Mouse (Mus musculus) left cerebral cortex, postnatal 4 days (tissue): ENCODE measurements around the gene Tbc1d8. TPM values are rescaled to one million over a fixed set of nuclear protein-coding genes. Genes with fewer than 3 reads are reported as not detected.

ENCODE experiments used
- DNase-seq: peaks from one replicate; pipeline ENCODE4 v3.0.0-alpha.2; 2022
- intact Hi-C: fragments of 180-260 bp; cut with DNase I; formaldehyde crosslinking; loops from one replicate; pipeline ENCODE4 v1.15.1; 2025
- total RNA-seq, 2 experiments: library from RNA; stranded (reverse); gene quantifications; 2 replicates each; pipeline ENCODE4 v1.2.3; 2021

Gene Tbc1d8
- total RNA-seq, 2 experiments from 2014 or later, result 21.0 to 21.1 TPM

GRCm38 (mm10) chr1:39449251-39449790 is 29.2 kb downstream of the Tbc1d8 start:
- intact Hi-C loops, result no loop called here
- DNase-seq, result no peak

GRCm38 (mm10) chr1:39448819-39449218 is 29.7 kb downstream of the Tbc1d8 start:
- intact Hi-C loops, result no loop called here
- DNase-seq, result no peak

- DNase-seq, result no peak
- intact Hi-C loops, result no loop called here
Measured at GRCm38 (mm10) chr1:39448238-39448637, 30.3 kb downstream of the Tbc1d8 start.

- intact Hi-C loops, result no loop called here
- DNase-seq, result peak; percentile 49
Measured at GRCm38 (mm10) chr1:39446178-39446577, 32.4 kb downstream of the Tbc1d8 start.

GRCm38 (mm10) chr1:39445303-39446050 is 33.1 kb downstream of the Tbc1d8 start:
- intact Hi-C loops, result no loop called here
- DNase-seq, result no peak

GRCm38 (mm10) chr1:39443764-39444163 is 34.8 kb downstream of the Tbc1d8 start:
- DNase-seq, result peak; percentile 18
- intact Hi-C loops, result no loop called here

- intact Hi-C loops, result no loop called here
- DNase-seq, result no peak
Measured at GRCm38 (mm10) chr1:39441686-39442085, 36.9 kb downstream of the Tbc1d8 start.

- intact Hi-C loops, result no loop called here
- peak; percentile 16 for DNase-seq
Measured at GRCm38 (mm10) chr1:39439661-39440548, 38.6 kb downstream of the Tbc1d8 start.

- no peak for DNase-seq
- intact Hi-C loops, result no loop called here
Measured at GRCm38 (mm10) chr1:39438629-39439028, 39.9 kb downstream of the Tbc1d8 start.

- intact Hi-C loops, result no loop called here
- no peak for DNase-seq
Measured at GRCm38 (mm10) chr1:39434264-39434663, 44.3 kb downstream of the Tbc1d8 start.

- DNase-seq, result no peak
- intact Hi-C loops, result no loop called here
Measured at GRCm38 (mm10) chr1:39430020-39430419, 48.5 kb downstream of the Tbc1d8 start.

- intact Hi-C loops, result no loop called here
- DNase-seq, result no peak
Measured at GRCm38 (mm10) chr1:39429015-39429414, 49.5 kb downstream of the Tbc1d8 start.

GRCm38 (mm10) chr1:39428280-39428679 is 50.3 kb downstream of the Tbc1d8 start:
- intact Hi-C loops, result no loop called here
- DNase-seq, result no peak

GRCm38 (mm10) chr1:39425497-39425896 is 53.1 kb downstream of the Tbc1d8 start:
- DNase-seq, result no peak
- intact Hi-C loops, result no loop called here

- no peak for DNase-seq
- intact Hi-C loops, result no loop called here
Measured at GRCm38 (mm10) chr1:39420987-39421386, 57.6 kb downstream of the Tbc1d8 start.

GRCm38 (mm10) chr1:39418852-39419251 is 59.7 kb downstream of the Tbc1d8 start:
- intact Hi-C loops, result no loop called here
- no peak for DNase-seq

- DNase-seq, result peak; percentile 52
- intact Hi-C loops, result no loop called here
Measured at GRCm38 (mm10) chr1:39417817-39418216, 60.7 kb downstream of the Tbc1d8 start.

GRCm38 (mm10) chr1:39410085-39410821 is 68.3 kb downstream of the Tbc1d8 start:
- intact Hi-C loops, result no loop called here
- no peak for DNase-seq

GRCm38 (mm10) chr1:39408668-39409067 is 69.9 kb downstream of the Tbc1d8 start:
- intact Hi-C loops, result no loop called here

GRCm38 (mm10) chr1:39408123-39408522 is 70.4 kb downstream of the Tbc1d8 start:
- DNase-seq, result no peak
- intact Hi-C loops, result no loop called here

More at GRCm38 (mm10) chr1:39408668-39409067, 69.9 kb downstream of the Tbc1d8 start:
- DNase-seq, result no peak

GRCm38 (mm10) chr1:39407108-39407507 is 71.4 kb downstream of the Tbc1d8 start:
- no peak for DNase-seq
- intact Hi-C loops, result no loop called here
